Mouse (Mus musculus) liver, embryonic 14.5 days (tissue): ENCODE measurements around the gene Supt3. TPM values are rescaled to one million over a fixed set of nuclear protein-coding genes. Genes with fewer than 3 reads are reported as not detected.

Experiments
- ATAC-seq: fragments of 200-750 bp; cut with Nextera tagmentation; 2 replicates; pipeline ENCODE4 v1.8.0; 2017; ENCODE audit warnings: moderate number of reproducible peaks, mild to moderate bottlenecking, moderate library complexity; ENCODE audit not compliant: insufficient read depth
- DNase-seq, 3 experiments: peaks; one replicate each; pipeline ENCODE4 v3.0.0-alpha.2; 2012 to 2013; ENCODE audit warnings: low read depth in 3 of 3, low spot score in 3 of 3
- H3K27ac ChIP-seq: fragments of 300-500 bp; sonication (generic); 2 replicates; pipeline ENCODE4 v1.5.1; 2014; ENCODE audit warnings: moderate library complexity, mild to moderate bottlenecking, control low read depth, inconsistent platforms
- H3K27me3 ChIP-seq: fragments of 300-500 bp; sonication (generic); 2 replicates; pipeline ENCODE4 v1.6.1; 2014; ENCODE audit warnings: mild to moderate bottlenecking, low read length, moderate library complexity; ENCODE audit not compliant: control insufficient read depth, insufficient read depth
- H3K36me3 ChIP-seq: fragments of 300-500 bp; sonication (generic); replicated peaks from 2 replicates; pipeline ENCODE4 v1.6.1; 2014; ENCODE audit warnings: low read depth; ENCODE audit not compliant: control insufficient read depth, insufficient read depth
- H3K4me1 ChIP-seq, 2 experiments: fragments of 200-500 bp in 1 of 2; fragments of 300-500 bp in 1 of 2; sonication (generic) in 1 of 2; replicated peaks; 2 replicates each; pipeline ENCODE4 v1.6.1; 2012 to 2014; ENCODE audit warnings: antibody characterized with exemption in 1 of 2, inconsistent platforms in 1 of 2, low read length in 1 of 2; ENCODE audit not compliant: control insufficient read depth in 2 of 2, insufficient read depth in 2 of 2
- H3K4me2 ChIP-seq: fragments of 300-500 bp; sonication (generic); 2 replicates; pipeline ENCODE4 v1.6.1; 2014; ENCODE audit warnings: low read depth, mild to moderate bottlenecking, control low read depth, moderate library complexity
- H3K4me3 ChIP-seq, 2 experiments: fragments of 200-500 bp in 1 of 2; fragments of 300-500 bp in 1 of 2; sonication (generic) in 1 of 2; 2 replicates each; pipeline ENCODE4 v1.5.1; 2012 to 2014; ENCODE audit warnings: low read depth in 2 of 2, low read length in 2 of 2, mild to moderate bottlenecking in 2 of 2, control low read depth in 1 of 2, inconsistent platforms in 1 of 2, moderate library complexity in 1 of 2; ENCODE audit not compliant: insufficient read depth in 1 of 2
- H3K9ac ChIP-seq: fragments of 300-500 bp; sonication (generic); replicated peaks from 2 replicates; pipeline ENCODE4 v1.6.1; 2014; ENCODE audit warnings: mild to moderate bottlenecking, control low read depth, moderate library complexity
- H3K9me3 ChIP-seq: fragments of 300-500 bp; sonication (generic); 2 replicates; pipeline ENCODE4 v1.6.1; 2016; ENCODE audit warnings: low read length, mixed read lengths; ENCODE audit not compliant: control insufficient read depth
- CTCF ChIP-seq: IDR thresholded peaks from 2 replicates; pipeline ENCODE4 v1.5.1; 2016; ENCODE audit warnings: antibody characterized with exemption, low read depth, control low read depth
- EP300 ChIP-seq: IDR thresholded peaks from 2 replicates; pipeline ENCODE4 v1.6.1; 2016; ENCODE audit warnings: antibody characterized with exemption, low read depth
- WGBS: fragments of 180-500 bp; shearing (Covaris S2); extraction: QIAGEN DNeasy Blood & Tissue Kit; methylation state at CpG from one replicate; pipeline ENCODE4 v1.1.7; 2014; ENCODE audit not compliant: insufficient replicate concordance; 5-methylcytosine and 5-hydroxymethylcytosine counted together
- polyA plus RNA-seq, 2 experiments: library from polyadenylated mRNA; depleted of rRNA in 1 of 2; stranded (reverse) in 1 of 2; unstranded in 1 of 2; fragments of >200 nt; fragmentation: Nextera tagmentation in 1 of 2; extraction: Ambion mirVana in 1 of 2; gene quantifications; 2 replicates each; pipeline versions ENCODE4 v1.2.1 to v1.2.3; 2012 to 2014

Gene Supt3
- polyA plus RNA-seq, 2 experiments: 2.7 to 5.3 TPM

GRCm38 (mm10) chr17:45007461-45007860 lies 230.5 kb downstream of the Supt3 start:
- Histone ChIP-seq H3K4me2 (no peak overlapping the region), H3K4me1 (no peaks in the 10 kb centered on the region), H3K36me3 (no peaks in the 10 kb centered on the region), H3K9me3 (no peaks in the 10 kb centered on the region), H3K27ac (no peak overlapping the region), H3K4me3 (no peak overlapping the region), H3K27me3 (no peaks in the 10 kb centered on the region), H3K9ac (no peak overlapping the region)
- ATAC-seq (no peak), DNase-seq (no peak)
- TF ChIP-seq EP300 (no peak), CTCF (no peak)
- WGBS: 25% methylated on average over 1 of the region's 1 CpGs

GRCm38 (mm10) chr17:45008663-45009062 lies 231.7 kb downstream of the Supt3 start:
- TF ChIP-seq EP300 (no peak), CTCF (no peak)
- no peaks in the 10 kb centered on the region for H3K27me3 ChIP-seq
- H3K4me3 ChIP-seq: no peak overlapping the region
- H3K4me1 ChIP-seq: no peaks in the 10 kb centered on the region
- no peak for DNase-seq
- H3K27ac ChIP-seq: no peak overlapping the region
- WGBS: 55% methylated on average over 4 of the region's 4 CpGs
- H3K4me2 ChIP-seq: no peak overlapping the region
- no peaks in the 10 kb centered on the region for H3K9me3 ChIP-seq
- ATAC-seq: no peak
- no peaks in the 10 kb centered on the region for H3K36me3 ChIP-seq
- no peak overlapping the region for H3K9ac ChIP-seq

GRCm38 (mm10) chr17:45010409-45010808 lies 233.5 kb downstream of the Supt3 start:
- no peak overlapping the region for H3K4me3 ChIP-seq
- TF ChIP-seq CTCF (no peak), EP300 (no peak)
- DNase-seq: no peak
- no peaks in the 10 kb centered on the region for H3K9me3 ChIP-seq
- H3K4me2 ChIP-seq: no peak overlapping the region
- no peaks in the 10 kb centered on the region for H3K36me3 ChIP-seq
- 55% methylated on average over 2 of the region's 2 CpGs for WGBS
- H3K27ac ChIP-seq: no peak overlapping the region
- H3K9ac ChIP-seq: no peak overlapping the region
- no peaks in the 10 kb centered on the region for H3K27me3 ChIP-seq
- H3K4me1 ChIP-seq: no peaks in the 10 kb centered on the region
- ATAC-seq: no peak

GRCm38 (mm10) chr17:45016746-45017145 lies 239.8 kb downstream of the Supt3 start:
- Histone ChIP-seq H3K27me3 (no peaks in the 10 kb centered on the region), H3K4me1 (no peaks in the 10 kb centered on the region), H3K9ac (no peak overlapping the region), H3K4me3 (no peak overlapping the region), H3K36me3 (no peaks in the 10 kb centered on the region), H3K9me3 (no peaks in the 10 kb centered on the region), H3K4me2 (no peak overlapping the region), H3K27ac (no peak overlapping the region)
- ATAC-seq (no peak), DNase-seq (no peak)
- 56% methylated on average over 4 of the region's 4 CpGs for WGBS
- no peak for TF ChIP-seq CTCF
- TF ChIP-seq EP300: no peak

GRCm38 (mm10) chr17:45020155-45020930 lies 243.4 kb downstream of the Supt3 start:
- no peak overlapping the region for H3K27ac ChIP-seq
- H3K4me1 ChIP-seq: no peaks in the 10 kb centered on the region
- H3K36me3 ChIP-seq: no peaks in the 10 kb centered on the region
- no peak for ATAC-seq
- no peaks in the 10 kb centered on the region for H3K9me3 ChIP-seq
- no peaks in the 10 kb centered on the region for H3K27me3 ChIP-seq
- 50% methylated on average over 8 of the region's 8 CpGs for WGBS
- H3K4me3 ChIP-seq: no peak overlapping the region
- H3K4me2 ChIP-seq: no peak overlapping the region
- no peak overlapping the region for H3K9ac ChIP-seq
- TF ChIP-seq CTCF: no peak
- no peak for TF ChIP-seq EP300
- DNase-seq: no peak
